Mouse (Mus musculus): ENCODE results near the gene Ldlrad3.

GRCm38 (mm10) chr2:102192943-102193820, 7.0 kb upstream of the Ldlrad3 start:
- TF ChIP-seq CTCF (IDR thresholded peaks at IDR 0.05; ENCODE audit: low read depth), result no peak
- TF ChIP-seq EP300 (IDR thresholded peaks at IDR 0.05; ENCODE audit: low read depth), result no peak

Measured in liver, postnatal 0 days (tissue).